Mouse (Mus musculus): Measurements from ENCODE around the gene Slc35f1. TPM values are rescaled to one million over a fixed set of nuclear protein-coding genes. Genes with fewer than 3 reads are reported as not detected.
"Not testable (repeated sequence)": the region's sequence is repeated elsewhere in the genome, so short reads cannot be mapped to it uniquely, and the experiment has no call there.

Slc35f1 gene
- polyA plus RNA-seq, 1 experiment from 2014 or later = 2.0 TPM

DNA sequence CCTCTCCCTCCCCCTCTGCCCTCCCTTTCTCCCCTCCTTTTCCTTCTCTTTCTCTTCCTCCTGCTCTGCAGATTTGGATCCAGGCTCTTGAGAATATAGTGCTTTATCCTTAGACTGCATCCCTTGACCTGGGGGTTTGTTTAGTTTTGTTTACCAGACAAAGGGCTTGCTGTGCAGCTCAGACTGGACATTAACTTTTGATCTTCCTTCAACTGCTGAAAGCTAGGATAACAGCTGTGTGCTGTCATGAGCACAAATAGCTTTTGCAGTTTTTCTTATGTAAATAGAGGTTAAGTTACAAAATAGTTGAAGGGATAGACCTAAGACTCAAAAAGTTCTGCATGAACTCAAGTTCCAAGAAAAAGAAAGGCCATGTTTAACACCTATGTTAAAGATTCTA lies 184.4 kb downstream of the Slc35f1 start:
- DNase-seq (ENCODE audit: low spot score) = no peak
- Histone ChIP-seq H3K27me3 (ENCODE audit: control insufficient read depth, insufficient read depth, low read length) (no peaks in the 10 kb centered on the region), H3K4me1 (ENCODE audit: control insufficient read depth, insufficient read depth, low read length) (no peaks in the 10 kb centered on the region), H3K36me3 (ENCODE audit: control insufficient read depth, insufficient read depth, low read length) (no peaks in the 10 kb centered on the region), H3K4me2 (ENCODE audit: low read depth, severe bottlenecking) (no peak overlapping the region), H3K4me3 (ENCODE audit: low read depth, low read length) (no peak overlapping the region), H3K9ac (ENCODE audit: low read length) (no peak overlapping the region), H3K9me3 (ENCODE audit: control insufficient read depth, low read length) (no peaks in the 10 kb centered on the region), H3K27ac (replicated peaks; ENCODE audit: low read depth, low read length) (no peak overlapping the region)
- no peak for ATAC-seq (ENCODE audit: insufficient number of reproducible peaks, low FRiP score, low TSS enrichment, low read depth)

DNA sequence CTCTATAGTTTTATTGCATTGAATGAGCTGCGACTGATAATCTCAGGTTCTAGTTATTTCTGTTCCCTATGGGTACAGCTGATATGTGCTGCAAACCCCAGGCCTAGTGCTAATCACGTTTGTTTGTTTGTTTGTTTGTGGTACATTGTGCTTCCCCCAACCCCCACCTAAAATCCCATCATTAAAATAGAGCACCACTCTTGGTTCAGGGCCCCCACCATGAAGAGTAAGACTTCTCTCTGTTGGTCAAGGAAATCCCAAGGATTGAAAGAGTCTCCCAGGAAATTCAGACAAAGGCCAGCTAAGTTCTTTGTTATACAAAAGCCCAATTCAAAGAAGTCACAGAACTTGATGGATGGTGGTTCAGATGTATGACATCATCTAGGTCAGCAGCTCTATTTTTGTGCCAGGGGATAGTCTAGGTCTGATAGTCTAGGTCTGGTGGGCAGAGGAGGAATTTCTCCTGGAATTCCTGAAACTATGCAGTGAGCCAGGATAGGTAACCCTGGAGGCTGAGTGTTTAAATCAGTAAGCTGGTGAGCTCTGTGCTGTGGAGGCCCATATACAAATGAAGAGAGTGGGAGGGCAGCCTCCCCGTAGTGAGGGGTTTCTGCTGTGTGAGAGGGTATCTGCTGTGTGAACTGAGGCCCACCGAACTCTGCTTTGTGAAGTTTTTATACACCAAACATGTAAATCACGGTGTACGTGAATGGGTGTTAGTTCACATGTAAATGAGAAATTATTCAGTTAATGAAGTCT lies 187.1 kb downstream of the Slc35f1 start:
- Histone ChIP-seq H3K27ac (replicated peaks; ENCODE audit: low read depth, low read length) (no peak overlapping the region), H3K36me3 (ENCODE audit: control insufficient read depth, insufficient read depth, low read length) (no peaks in the 10 kb centered on the region), H3K9ac (ENCODE audit: low read length) (no peak overlapping the region), H3K4me2 (ENCODE audit: low read depth, severe bottlenecking) (no peak overlapping the region), H3K4me1 (ENCODE audit: control insufficient read depth, insufficient read depth, low read length) (no peaks in the 10 kb centered on the region), H3K9me3 (ENCODE audit: control insufficient read depth, low read length) (no peaks in the 10 kb centered on the region), H3K4me3 (ENCODE audit: low read depth, low read length) (no peak overlapping the region), H3K27me3 (ENCODE audit: control insufficient read depth, insufficient read depth, low read length) (no peaks in the 10 kb centered on the region)
- DNase-seq (ENCODE audit: low spot score) (no peak), ATAC-seq (ENCODE audit: insufficient number of reproducible peaks, low FRiP score, low TSS enrichment, low read depth) (no peak)
- 65% methylated on average over 6 of the region's 6 CpGs for WGBS

DNA sequence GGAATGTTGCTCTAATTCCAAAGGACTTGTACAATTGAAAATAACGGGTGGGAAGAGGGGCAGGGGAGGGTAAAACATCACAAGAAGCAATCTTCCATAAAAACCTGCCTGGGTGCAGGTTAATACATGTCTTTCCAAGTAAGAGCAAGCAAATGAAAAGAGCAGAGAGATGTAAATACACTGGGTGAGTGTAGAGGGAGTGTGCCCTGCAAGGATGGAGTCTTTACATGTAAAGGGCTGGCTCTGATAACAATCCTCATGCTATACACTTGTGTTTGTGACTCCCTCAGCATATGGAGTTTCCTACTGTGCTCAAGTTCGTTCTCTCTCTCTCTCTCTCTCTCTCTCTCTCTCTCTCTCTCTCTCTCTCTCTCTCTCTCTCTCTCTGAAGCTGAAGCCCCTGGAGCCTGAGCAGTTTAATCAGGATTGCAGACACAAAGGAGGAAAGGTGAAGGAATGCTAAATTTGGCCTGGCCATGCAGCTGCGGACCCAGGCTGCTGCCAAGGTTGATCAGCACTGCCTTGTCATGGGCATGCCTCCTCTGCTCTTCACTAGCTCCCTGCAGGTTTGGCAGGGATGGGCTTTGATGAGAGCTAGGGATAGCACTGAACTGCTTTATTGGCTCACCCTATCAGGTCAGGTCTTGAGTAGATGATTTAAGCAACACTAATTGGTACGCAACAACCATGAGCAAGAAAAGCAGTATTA lies 187.9 kb downstream of the Slc35f1 start:
- no peaks in the 10 kb centered on the region for H3K9me3 ChIP-seq (ENCODE audit: control insufficient read depth, low read length)
- ATAC-seq (ENCODE audit: insufficient number of reproducible peaks, low FRiP score, low TSS enrichment, low read depth) = no peak

DNA sequence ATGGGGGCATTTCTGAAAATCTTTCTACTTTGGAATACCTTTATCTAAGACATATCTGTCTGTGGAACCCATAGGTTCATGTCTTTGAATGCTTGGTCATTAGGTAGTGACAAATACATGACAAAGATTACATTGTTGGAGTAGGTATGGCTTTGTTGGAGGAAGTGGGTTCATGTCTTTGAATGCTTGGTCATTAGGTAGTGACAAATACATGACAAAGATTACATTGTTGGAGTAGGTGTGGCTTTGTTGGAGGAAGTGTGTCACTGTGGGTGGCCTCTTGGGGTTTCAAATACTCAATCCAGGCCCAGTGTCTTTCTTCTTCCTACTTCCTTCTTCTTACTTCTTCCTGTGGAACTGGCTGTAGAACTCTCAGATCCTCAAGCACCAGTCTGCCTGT lies 206.4 kb downstream of the Slc35f1 start:
- not testable (repeated sequence) for H3K4me3 ChIP-seq (ENCODE audit: low read depth, low read length); H3K9me3 ChIP-seq (ENCODE audit: control insufficient read depth, low read length); H3K4me2 ChIP-seq (ENCODE audit: low read depth, severe bottlenecking); DNase-seq (ENCODE audit: low spot score); H3K4me1 ChIP-seq (ENCODE audit: control insufficient read depth, insufficient read depth, low read length); ATAC-seq (ENCODE audit: insufficient number of reproducible peaks, low FRiP score, low TSS enrichment, low read depth); H3K36me3 ChIP-seq (ENCODE audit: control insufficient read depth, insufficient read depth, low read length); H3K27me3 ChIP-seq (ENCODE audit: control insufficient read depth, insufficient read depth, low read length); H3K27ac ChIP-seq (replicated peaks; ENCODE audit: low read depth, low read length); H3K9ac ChIP-seq (ENCODE audit: low read length)

More for the DNA sequence above, 187.9 kb downstream of the Slc35f1 start:
- H3K36me3 ChIP-seq (ENCODE audit: control insufficient read depth, insufficient read depth, low read length) = no peaks in the 10 kb centered on the region
- DNase-seq (ENCODE audit: low spot score) = no peak
- WGBS = 62% methylated on average over 4 of the region's 4 CpGs
- no peak overlapping the region for H3K9ac ChIP-seq (ENCODE audit: low read length)
- H3K27me3 ChIP-seq (ENCODE audit: control insufficient read depth, insufficient read depth, low read length) = no peaks in the 10 kb centered on the region
- H3K4me2 ChIP-seq (ENCODE audit: low read depth, severe bottlenecking) = no peak overlapping the region
- H3K4me3 ChIP-seq (ENCODE audit: low read depth, low read length) = no peak overlapping the region
- H3K27ac ChIP-seq (replicated peaks; ENCODE audit: low read depth, low read length) = no peak overlapping the region
- no peaks in the 10 kb centered on the region for H3K4me1 ChIP-seq (ENCODE audit: control insufficient read depth, insufficient read depth, low read length)

DNA sequence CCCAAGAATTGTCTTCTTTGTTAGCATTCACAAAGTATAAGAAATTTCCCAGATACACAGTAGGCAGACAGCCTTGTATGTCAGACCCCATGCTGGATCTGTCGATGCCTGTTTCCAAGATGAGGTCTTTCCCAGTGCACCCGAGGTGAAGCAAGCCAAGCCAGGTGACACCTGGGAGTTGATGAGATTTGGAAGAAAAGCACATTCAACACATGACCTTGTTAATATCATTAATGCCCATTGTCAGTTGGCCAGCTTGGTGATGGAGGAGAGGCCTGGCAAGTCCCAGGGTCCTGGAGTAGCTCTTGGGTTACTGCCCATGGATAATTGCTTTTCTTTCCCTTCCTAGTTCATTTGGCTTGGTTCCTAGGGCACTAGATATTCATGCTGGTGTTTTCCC lies 214.6 kb downstream of the Slc35f1 start:
- no peak overlapping the region for H3K27ac ChIP-seq (replicated peaks; ENCODE audit: low read depth, low read length)
- 86% methylated on average over 2 of the region's 2 CpGs for WGBS
- no peaks in the 10 kb centered on the region for H3K9me3 ChIP-seq (ENCODE audit: control insufficient read depth, low read length)
- H3K9ac ChIP-seq (ENCODE audit: low read length) = no peak overlapping the region
- H3K4me3 ChIP-seq (ENCODE audit: low read depth, low read length) = no peak overlapping the region
- no peaks in the 10 kb centered on the region for H3K36me3 ChIP-seq (ENCODE audit: control insufficient read depth, insufficient read depth, low read length)
- H3K4me2 ChIP-seq (ENCODE audit: low read depth, severe bottlenecking) = no peak overlapping the region
- H3K4me1 ChIP-seq (ENCODE audit: control insufficient read depth, insufficient read depth, low read length) = no peaks in the 10 kb centered on the region
- no peak for ATAC-seq (ENCODE audit: insufficient number of reproducible peaks, low FRiP score, low TSS enrichment, low read depth)
- DNase-seq (ENCODE audit: low spot score) = no peak
- H3K27me3 ChIP-seq (ENCODE audit: control insufficient read depth, insufficient read depth, low read length) = no peaks in the 10 kb centered on the region

DNA sequence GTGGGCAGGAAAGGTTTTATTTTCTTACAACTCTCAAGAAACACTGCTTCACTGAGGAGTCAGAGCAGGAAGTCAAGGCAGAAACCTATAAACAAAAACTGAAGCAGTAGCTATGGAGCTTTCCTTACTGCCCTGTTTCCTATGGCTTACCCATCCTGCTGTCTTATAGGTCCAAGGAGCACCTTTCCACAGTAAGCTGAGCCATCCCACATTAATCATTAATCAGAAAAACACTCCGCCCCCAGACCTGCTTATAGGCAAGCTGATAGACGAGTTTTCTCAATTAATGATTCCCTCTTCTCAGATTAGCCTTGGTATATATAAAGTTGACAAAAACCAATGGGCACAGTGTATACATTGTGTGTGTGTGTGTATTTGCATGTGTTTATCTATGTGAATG lies 221.4 kb downstream of the Slc35f1 start:
- H3K4me1 ChIP-seq (ENCODE audit: control insufficient read depth, insufficient read depth, low read length) = no peaks in the 10 kb centered on the region
- H3K27ac ChIP-seq (replicated peaks; ENCODE audit: low read depth, low read length) = no peak overlapping the region
- no peaks in the 10 kb centered on the region for H3K27me3 ChIP-seq (ENCODE audit: control insufficient read depth, insufficient read depth, low read length)
- H3K9me3 ChIP-seq (ENCODE audit: control insufficient read depth, low read length) = no peaks in the 10 kb centered on the region
- WGBS = 83% methylated on average over 2 of the region's 2 CpGs
- DNase-seq (ENCODE audit: low spot score) (no peak), ATAC-seq (ENCODE audit: insufficient number of reproducible peaks, low FRiP score, low TSS enrichment, low read depth) (no peak)
- H3K4me2 ChIP-seq (ENCODE audit: low read depth, severe bottlenecking) = no peak overlapping the region
- no peak overlapping the region for H3K9ac ChIP-seq (ENCODE audit: low read length)
- H3K36me3 ChIP-seq (ENCODE audit: control insufficient read depth, insufficient read depth, low read length) = no peaks in the 10 kb centered on the region
- H3K4me3 ChIP-seq (ENCODE audit: low read depth, low read length) = no peak overlapping the region

DNA sequence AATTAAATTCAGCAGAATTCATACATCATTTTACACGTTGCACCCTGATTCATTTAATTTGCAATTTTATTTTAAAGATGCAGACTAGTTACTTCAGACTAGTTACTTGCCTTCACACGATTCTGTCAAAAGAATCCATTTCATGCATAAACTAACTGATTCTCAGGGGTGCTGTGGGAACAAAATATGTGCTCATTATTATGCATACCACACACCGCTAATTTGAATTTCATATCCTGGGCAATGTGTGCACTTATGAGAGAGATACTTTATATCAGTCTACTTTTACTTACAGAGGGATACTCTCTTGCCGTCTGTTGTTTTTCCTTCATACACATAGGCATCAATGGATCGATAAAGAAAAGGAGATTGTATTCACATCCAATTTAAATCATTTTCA lies 228.4 kb downstream of the Slc35f1 start:
- Histone ChIP-seq H3K4me3 (ENCODE audit: low read depth, low read length) (no peak overlapping the region), H3K9me3 (ENCODE audit: control insufficient read depth, low read length) (no peaks in the 10 kb centered on the region), H3K27me3 (ENCODE audit: control insufficient read depth, insufficient read depth, low read length) (no peaks in the 10 kb centered on the region), H3K4me1 (ENCODE audit: control insufficient read depth, insufficient read depth, low read length) (no peaks in the 10 kb centered on the region), H3K27ac (replicated peaks; ENCODE audit: low read depth, low read length) (no peak overlapping the region), H3K36me3 (ENCODE audit: control insufficient read depth, insufficient read depth, low read length) (no peaks in the 10 kb centered on the region), H3K4me2 (ENCODE audit: low read depth, severe bottlenecking) (no peak overlapping the region), H3K9ac (ENCODE audit: low read length) (no peak overlapping the region)
- ATAC-seq (ENCODE audit: insufficient number of reproducible peaks, low FRiP score, low TSS enrichment, low read depth) (no peak), DNase-seq (ENCODE audit: low spot score) (no peak)
- 73% methylated on average over 5 of the region's 5 CpGs for WGBS

DNA sequence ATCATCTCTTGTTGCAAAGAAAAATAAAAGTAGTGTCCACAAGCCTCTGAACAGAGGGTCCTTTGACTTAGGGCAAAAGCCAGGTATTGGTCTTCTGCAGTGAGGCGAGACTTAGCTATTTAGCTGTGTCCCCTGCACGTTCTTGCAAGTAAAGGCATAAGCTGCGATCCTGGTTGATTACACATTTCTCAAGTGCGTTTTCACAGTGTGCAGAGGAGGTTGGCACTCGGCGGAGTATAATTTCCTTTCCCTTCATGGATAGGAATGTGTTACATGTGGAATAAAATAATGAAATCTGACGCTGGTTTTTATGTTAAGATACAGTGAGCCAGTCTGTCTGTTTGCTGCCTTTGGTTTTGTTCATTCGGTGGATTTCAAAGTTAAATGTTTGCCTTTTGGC lies 232.8 kb downstream of the Slc35f1 start:
- no peak overlapping the region for H3K4me2 ChIP-seq (ENCODE audit: low read depth, severe bottlenecking)
- no peak overlapping the region for H3K4me3 ChIP-seq (ENCODE audit: low read depth, low read length)
- no peaks in the 10 kb centered on the region for H3K27me3 ChIP-seq (ENCODE audit: control insufficient read depth, insufficient read depth, low read length)
- H3K4me1 ChIP-seq (ENCODE audit: control insufficient read depth, insufficient read depth, low read length) = no peaks in the 10 kb centered on the region
- DNase-seq (ENCODE audit: low spot score) (no peak), ATAC-seq (ENCODE audit: insufficient number of reproducible peaks, low FRiP score, low TSS enrichment, low read depth) (no peak)
- H3K36me3 ChIP-seq (ENCODE audit: control insufficient read depth, insufficient read depth, low read length) = no peaks in the 10 kb centered on the region
- no peaks in the 10 kb centered on the region for H3K9me3 ChIP-seq (ENCODE audit: control insufficient read depth, low read length)
- no peak overlapping the region for H3K27ac ChIP-seq (replicated peaks; ENCODE audit: low read depth, low read length)
- 80% methylated on average over 8 of the region's 8 CpGs for WGBS
- no peak overlapping the region for H3K9ac ChIP-seq (ENCODE audit: low read length)

Data from limb, embryonic 11.5 days (tissue).